Comparison of ENCODE assay signal across 7 mouse cellular contexts in the genomic region with DNA sequence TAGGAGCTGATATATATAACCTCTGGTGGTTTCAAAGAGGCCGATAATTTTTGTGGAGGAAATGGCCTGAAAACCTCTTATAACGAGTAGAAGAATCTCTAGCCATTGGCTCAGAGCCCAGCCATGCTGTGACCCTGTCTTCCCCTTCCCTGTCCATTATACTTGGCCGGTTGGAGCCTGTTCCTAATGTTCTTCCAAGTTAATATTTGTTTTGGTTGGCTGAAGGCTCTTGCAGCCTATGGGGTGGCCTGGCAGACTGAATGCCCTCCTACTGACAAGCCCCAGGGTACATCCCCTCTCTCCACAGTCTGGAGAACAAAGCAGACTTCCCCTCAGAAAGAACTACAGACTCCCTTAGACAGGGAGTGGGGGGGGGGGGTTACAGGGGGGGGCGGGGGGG.
DNase-seq lines count a peak whose midpoint lies in the region; ATAC-seq and TF ChIP-seq lines count a peak whose summit lies in the region.

No protein-coding gene starts in this region.

- no peak overlapping the region for H3K4me3 ChIP-seq in lung, postnatal 0 days (ENCODE audit: low read depth, low read length)
- no peak overlapping the region for H3K4me3 ChIP-seq in layer of hippocampus, adult 2 months

- peaks cover 3% of the 10 kb centered on the region; the same call in 1 of the 2 replicates for H3K4me1 ChIP-seq in lung, postnatal 0 days (ENCODE audit: insufficient read depth, low read depth, low read length)

- H3K9ac ChIP-seq in lung, postnatal 0 days (replicated peaks; ENCODE audit: low read depth): no peak overlapping the region

- no peaks in the 10 kb centered on the region for H3K36me3 ChIP-seq in lung, postnatal 0 days (ENCODE audit: insufficient read depth, low read length)

- peak; percentile 93 for ATAC-seq in lung, postnatal 0 days

- H3K27ac ChIP-seq in lung, postnatal 0 days (ENCODE audit: low read length): no peak overlapping the region
- no peak overlapping the region for H3K27ac ChIP-seq in layer of hippocampus, adult 2 months

- peak; percentile 78 for DNase-seq in Muller cell, postnatal 12 days (ENCODE audit: inconsistent ontology term)
- DNase-seq in adrenal gland, postnatal 14 days: peak; percentile 59
- DNase-seq in heart, adult 11 months: peak; percentile 97
- DNase-seq in kidney, adult 18-20 months: peak; percentile 84
- DNase-seq in lung, postnatal 0 days (ENCODE audit: low spot score): peak; percentile 80
- DNase-seq in thymus, adult 18-20 months: no peak
- DNase-seq in layer of hippocampus, adult 2 months (ENCODE audit: low spot score in 2 of 2): no peak

- no peak for TF ChIP-seq CTCF in lung, postnatal 0 days (IDR thresholded peaks at IDR 0.05)
- TF ChIP-seq CTCF in layer of hippocampus, adult 2 months (conservative IDR thresholded peaks at IDR 0.05): no peak

- no peaks in the 10 kb centered on the region for H3K9me3 ChIP-seq in lung, postnatal 0 days (ENCODE audit: low read length)

- TF ChIP-seq EP300 in lung, postnatal 0 days (IDR thresholded peaks at IDR 0.05): no peak

- 0 out of 2 replicates have a peak overlapping the region, but pooled peaks have one; percentile 6 for H3K4me2 ChIP-seq in lung, postnatal 0 days (replicated peaks; ENCODE audit: low read depth, low read length)

- 9% methylated on average over 4 of the region's 4 CpGs for WGBS in lung, postnatal 0 days

- no peaks in the 10 kb centered on the region for H3K27me3 ChIP-seq in lung, postnatal 0 days (replicated peaks; ENCODE audit: insufficient read depth, low read length)

Comparison
In these comparisons a context has a peak if more than half of its experiments do, and no peak if none do; other contexts are left out.
1. DNase-seq: peak in Muller cell, postnatal 12 days (single experiment), adrenal gland, postnatal 14 days (single experiment), heart, adult 11 months (single experiment), kidney, adult 18-20 months (single experiment) and lung, postnatal 0 days (single experiment); none in thymus, adult 18-20 months (0 of 2) and layer of hippocampus, adult 2 months (0 of 2).